Mouse (Mus musculus): ENCODE data around the gene Cnbd2.
"Not testable (repeated sequence)": the region's sequence is repeated elsewhere in the genome, so short reads cannot be mapped to it uniquely, and the experiment has no call there.

Gene Cnbd2

GRCm38 (mm10) chr2:156381350-156381749, 69.3 kb downstream of the Cnbd2 start:
- no peak for DNase-seq (ENCODE audit: low spot score in 2 of 2)

- peak; percentile 45 to 67 for DNase-seq (ENCODE audit: low spot score in 2 of 2)
Measured at GRCm38 (mm10) chr2:156392461-156393154, 80.5 kb downstream of the Cnbd2 start.

GRCm38 (mm10) chr2:156393155-156393828, 81.2 kb downstream of the Cnbd2 start:
- no peak for DNase-seq (ENCODE audit: low spot score in 2 of 2)

GRCm38 (mm10) chr2:156394282-156394681, 82.2 kb downstream of the Cnbd2 start:
- DNase-seq (ENCODE audit: low spot score in 2 of 2), result no peak

GRCm38 (mm10) chr2:156396096-156396495, 84.0 kb downstream of the Cnbd2 start:
- DNase-seq (ENCODE audit: low spot score in 2 of 2), result no peak

GRCm38 (mm10) chr2:156397988-156398387, 85.9 kb downstream of the Cnbd2 start:
- DNase-seq (ENCODE audit: low spot score in 2 of 2), result no peak

GRCm38 (mm10) chr2:156399485-156399884, 87.4 kb downstream of the Cnbd2 start:
- DNase-seq (ENCODE audit: low spot score in 2 of 2), result no peak

- DNase-seq (ENCODE audit: low spot score in 2 of 2), result peak; percentile 52 to 58
Measured at GRCm38 (mm10) chr2:156401331-156401730, 89.2 kb downstream of the Cnbd2 start.

- no peak for DNase-seq (ENCODE audit: low spot score in 2 of 2)
Measured at GRCm38 (mm10) chr2:156402036-156402435, 89.9 kb downstream of the Cnbd2 start.

- no peak for DNase-seq (ENCODE audit: low spot score in 2 of 2)
Measured at GRCm38 (mm10) chr2:156406987-156407386, 94.9 kb downstream of the Cnbd2 start.

- peak; percentile 50 to 61 for DNase-seq (ENCODE audit: low spot score in 2 of 2)
Measured at GRCm38 (mm10) chr2:156408168-156408567, 96.1 kb downstream of the Cnbd2 start.

GRCm38 (mm10) chr2:156411348-156411747, 99.2 kb downstream of the Cnbd2 start:
- not testable (repeated sequence) for DNase-seq (ENCODE audit: low spot score in 2 of 2)

GRCm38 (mm10) chr2:156414996-156415395, 102.9 kb downstream of the Cnbd2 start:
- no peak for DNase-seq (ENCODE audit: low spot score in 2 of 2)

- DNase-seq (ENCODE audit: low spot score in 2 of 2), result no peak
Measured at GRCm38 (mm10) chr2:156415674-156416073, 103.6 kb downstream of the Cnbd2 start.

GRCm38 (mm10) chr2:156417194-156417593, 105.1 kb downstream of the Cnbd2 start:
- no peak for DNase-seq (ENCODE audit: low spot score in 2 of 2)

GRCm38 (mm10) chr2:156418467-156418866, 106.4 kb downstream of the Cnbd2 start:
- no peak for DNase-seq (ENCODE audit: low spot score in 2 of 2)

GRCm38 (mm10) chr2:156420327-156420693, 108.2 kb downstream of the Cnbd2 start:
- DNase-seq (ENCODE audit: low spot score in 2 of 2), result no peak

- peak in 1 of 2 experiments; percentile 28 for DNase-seq (ENCODE audit: low spot score in 2 of 2)
Measured at GRCm38 (mm10) chr2:156420694-156421380, 108.7 kb downstream of the Cnbd2 start, which contains the start of gene Epb41l1. Gene Epb41l1 (plus strand): TSS chr2:156420909.

GRCm38 (mm10) chr2:156421381-156422110, 109.4 kb downstream of the Cnbd2 start:
- DNase-seq (ENCODE audit: low spot score in 2 of 2), result peak; percentile 67 to 72

GRCm38 (mm10) chr2:156422631-156423030, 110.5 kb downstream of the Cnbd2 start:
- peak in 1 of 2 experiments; percentile 17 for DNase-seq (ENCODE audit: low spot score in 2 of 2)

- no peak for DNase-seq (ENCODE audit: low spot score in 2 of 2)
Measured at GRCm38 (mm10) chr2:156423672-156424071, 111.6 kb downstream of the Cnbd2 start.

All from right cerebral cortex, adult 2 months (tissue).